Mouse (Mus musculus) neural tube, embryonic 15.5 days (tissue): ENCODE data around the gene Itpka. TPM values are rescaled to one million over a fixed set of nuclear protein-coding genes. Genes with fewer than 3 reads are reported as not detected.

ENCODE experiments used
- ATAC-seq: fragments of 200-750 bp; cut with Nextera tagmentation; 2 replicates; pipeline ENCODE4 v1.8.0; 2017; ENCODE audit warnings: mild to moderate bottlenecking, moderate TSS enrichment, moderate library complexity; ENCODE audit not compliant: low FRiP score
- H3K27ac ChIP-seq: fragments of 300-500 bp; sonication (generic); replicated peaks from 2 replicates; pipeline ENCODE4 v1.5.1; 2015; ENCODE audit warnings: mild to moderate bottlenecking, inconsistent platforms
- H3K27me3 ChIP-seq: fragments of 300-500 bp; sonication (generic); replicated peaks from 2 replicates; pipeline ENCODE4 v1.6.1; 2015; ENCODE audit warnings: inconsistent platforms
- H3K36me3 ChIP-seq: fragments of 300-500 bp; sonication (generic); 2 replicates; pipeline ENCODE4 v1.6.1; 2015; ENCODE audit warnings: inconsistent platforms
- H3K4me1 ChIP-seq: fragments of 300-500 bp; sonication (generic); 2 replicates; pipeline ENCODE4 v1.6.1; 2015; ENCODE audit warnings: inconsistent platforms
- H3K4me2 ChIP-seq: fragments of 300-500 bp; sonication (generic); 2 replicates; pipeline ENCODE4 v1.6.1; 2015; ENCODE audit warnings: inconsistent platforms, mild to moderate bottlenecking, moderate library complexity
- H3K4me3 ChIP-seq: fragments of 300-500 bp; sonication (generic); replicated peaks from 2 replicates; pipeline ENCODE4 v1.5.1; 2015; ENCODE audit warnings: mild to moderate bottlenecking, inconsistent platforms
- H3K9ac ChIP-seq: fragments of 300-500 bp; sonication (generic); replicated peaks from 2 replicates; pipeline ENCODE4 v1.6.1; 2015; ENCODE audit warnings: mild to moderate bottlenecking, inconsistent platforms
- H3K9me3 ChIP-seq: fragments of 300-500 bp; sonication (generic); replicated peaks from 2 replicates; pipeline ENCODE4 v1.6.1; 2016; ENCODE audit warnings: inconsistent platforms
- whole genome bisulfite sequencing: fragments of 180-500 bp; shearing (Covaris S2); methylation state at CpG from one replicate; pipeline ENCODE4 v1.1.7; 2015; ENCODE audit warnings: mixed read lengths; 5-methylcytosine and 5-hydroxymethylcytosine counted together
- polyA plus RNA-seq: library from polyadenylated mRNA; unstranded; fragments of >200 nt; fragmentation: Nextera tagmentation; extraction: Ambion mirVana; gene quantifications from 2 replicates; pipeline ENCODE4 v1.2.1, GENCODE M21; 2015

Gene Itpka
- polyA plus RNA-seq, 1 experiment from 2014 or later = 0.24 TPM

DNA sequence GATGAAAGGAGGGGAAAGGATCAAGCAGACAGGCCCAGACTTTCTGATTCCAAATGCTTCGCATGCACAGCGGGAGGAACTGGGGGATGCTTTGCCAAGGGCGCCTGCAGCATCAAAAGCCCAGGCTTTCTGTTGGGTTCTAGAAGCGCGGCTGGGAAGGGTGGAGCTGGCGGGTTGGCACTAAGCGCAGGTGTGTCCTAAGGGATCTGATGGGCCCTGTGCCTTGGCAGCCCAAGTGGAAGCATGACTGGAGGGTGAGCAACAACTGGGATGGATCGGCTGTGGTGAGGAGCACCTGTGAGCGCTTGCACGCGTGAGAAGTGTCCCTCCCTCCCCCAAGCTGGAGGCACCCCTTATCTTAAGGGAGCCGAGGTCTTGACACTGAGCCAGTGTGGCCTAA is 5.0 kb upstream of the Itpka start:
- 21% methylated on average over 12 of the region's 12 CpGs for WGBS
- H3K4me2 ChIP-seq = no peak overlapping the region

DNA sequence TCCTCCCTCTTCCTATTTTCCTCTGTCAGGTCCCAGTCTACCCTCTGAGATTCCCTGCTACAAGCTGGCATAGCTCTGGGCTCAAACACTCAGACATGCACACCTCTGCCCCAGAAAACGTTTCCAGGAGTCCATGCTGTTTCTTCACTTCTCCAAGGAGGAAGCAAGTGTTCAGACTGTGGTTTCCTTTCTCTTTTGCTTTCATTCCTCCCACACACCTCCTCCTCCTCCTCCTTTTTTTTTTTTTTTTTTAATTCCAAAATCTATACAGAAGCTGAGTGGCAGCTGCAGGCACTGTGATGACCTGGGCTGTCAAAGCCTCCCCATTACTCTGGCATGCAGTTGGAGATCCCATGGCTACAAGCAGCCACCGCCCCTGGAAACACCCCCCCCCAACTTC is 1.6 kb upstream of the Itpka start:
- peaks cover 55% of the 10 kb centered on the region for H3K27me3 ChIP-seq
- no peak for ATAC-seq
- no peak overlapping the region for H3K27ac ChIP-seq
- WGBS = 15% methylated on average over 2 of the region's 2 CpGs
- H3K4me1 ChIP-seq = peaks cover 40% of the 10 kb centered on the region
- no peaks in the 10 kb centered on the region for H3K9me3 ChIP-seq
- H3K4me3 ChIP-seq = no peak overlapping the region
- H3K36me3 ChIP-seq = peaks cover 4% of the 10 kb centered on the region; the same call in 1 of the 2 replicates
- no peak overlapping the region for H3K9ac ChIP-seq
- H3K4me2 ChIP-seq = no peak overlapping the region

More for the DNA sequence above, 5.0 kb upstream of the Itpka start:
- no peak overlapping the region for H3K27ac ChIP-seq
- no peak for ATAC-seq
- no peaks in the 10 kb centered on the region for H3K9me3 ChIP-seq
- H3K27me3 ChIP-seq = peaks cover 24% of the 10 kb centered on the region
- H3K4me3 ChIP-seq = no peak overlapping the region
- H3K9ac ChIP-seq = no peak overlapping the region
- H3K4me1 ChIP-seq = peaks cover 11% of the 10 kb centered on the region
- H3K36me3 ChIP-seq = peaks cover 34% of the 10 kb centered on the region

DNA sequence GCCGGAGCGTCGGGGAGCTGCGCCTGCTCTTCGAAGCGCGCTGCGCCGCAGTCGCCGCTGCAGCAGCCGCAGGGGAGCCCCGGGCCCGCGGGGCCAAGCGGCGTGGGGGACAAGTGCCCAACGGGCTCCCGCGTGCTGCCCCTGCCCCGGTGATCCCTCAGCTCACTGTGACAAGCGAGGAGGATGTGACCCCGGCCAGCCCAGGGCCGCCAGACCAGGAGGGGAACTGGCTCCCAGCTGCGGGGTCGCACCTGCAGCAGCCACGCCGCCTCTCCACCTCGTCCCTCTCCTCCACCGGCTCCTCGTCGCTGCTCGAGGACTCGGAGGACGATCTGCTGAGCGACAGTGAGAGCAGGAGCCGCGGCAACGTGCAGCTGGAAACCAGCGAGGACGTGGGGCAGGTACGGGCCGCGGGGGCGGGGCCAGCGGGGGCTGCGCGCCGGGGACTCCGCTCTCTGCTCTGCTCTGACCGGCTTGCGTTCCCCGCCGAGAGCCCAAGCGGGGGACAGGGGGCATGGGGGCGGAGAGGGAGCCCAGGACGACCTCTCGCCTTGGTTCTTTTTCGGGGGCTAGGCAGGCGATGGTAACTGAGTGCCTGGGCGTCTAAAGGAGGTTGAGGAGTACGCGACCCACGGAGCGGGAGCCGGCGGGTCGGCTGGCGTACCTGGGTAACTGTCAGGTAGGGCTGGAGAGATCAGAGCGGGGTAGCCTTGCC is 481 bp downstream of the Itpka start:
- peak; percentile 40 for ATAC-seq
- under 1% methylated on average over 68 of the region's 70 CpGs for WGBS
- Histone ChIP-seq H3K9ac (peak overlapping the region; percentile 51), H3K4me3 (peak overlapping the region; percentile 60), H3K4me2 (peak overlapping the region; percentile 97), H3K9me3 (no peaks in the 10 kb centered on the region), H3K27ac (no peak overlapping the region), H3K36me3 (no peaks in the 10 kb centered on the region), H3K27me3 (peaks cover 52% of the 10 kb centered on the region), H3K4me1 (peaks cover 40% of the 10 kb centered on the region)

DNA sequence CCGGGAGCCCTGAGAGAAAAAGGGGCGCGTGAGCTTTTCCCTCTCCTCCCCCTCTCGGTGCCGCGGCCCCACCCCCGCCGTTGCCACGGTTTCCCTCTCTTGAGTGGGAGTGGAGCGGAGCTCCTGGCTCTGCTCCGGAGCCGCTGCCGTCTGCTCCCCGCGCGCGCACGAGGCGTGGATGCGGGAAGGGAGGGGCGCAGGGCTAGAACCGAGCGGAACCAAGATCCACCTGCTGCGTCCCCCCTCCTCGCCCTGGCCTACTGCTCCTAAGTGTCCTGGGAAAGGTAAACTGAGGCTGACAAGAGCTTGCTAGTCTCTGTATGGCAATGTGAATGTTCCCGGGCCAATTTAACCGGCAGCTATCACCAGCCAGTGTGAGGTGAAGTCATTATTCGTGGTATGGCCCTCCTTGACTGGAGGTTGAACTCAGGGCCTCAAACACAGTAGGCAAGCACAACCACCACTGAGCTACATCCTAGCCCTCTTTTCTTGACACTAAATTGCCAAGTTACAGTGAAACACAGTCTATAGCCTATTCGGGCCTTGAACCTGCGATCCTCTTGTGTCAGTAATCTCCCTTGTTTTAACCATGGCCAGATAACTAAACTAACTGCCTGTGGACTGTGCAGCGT is 1.2 kb downstream of the Itpka start:
- WGBS = 7% methylated on average over 30 of the region's 31 CpGs
- ATAC-seq = no peak
- H3K36me3 ChIP-seq = no peaks in the 10 kb centered on the region
- H3K4me1 ChIP-seq = peaks cover 40% of the 10 kb centered on the region
- peak overlapping the region; percentile 97 for H3K4me2 ChIP-seq
- H3K9ac ChIP-seq = peak overlapping the region; percentile 51; the same call in 1 of the 2 replicates
- no peak overlapping the region for H3K27ac ChIP-seq
- H3K9me3 ChIP-seq = no peaks in the 10 kb centered on the region
- H3K4me3 ChIP-seq = peak overlapping the region; percentile 60
- peaks cover 52% of the 10 kb centered on the region for H3K27me3 ChIP-seq

DNA sequence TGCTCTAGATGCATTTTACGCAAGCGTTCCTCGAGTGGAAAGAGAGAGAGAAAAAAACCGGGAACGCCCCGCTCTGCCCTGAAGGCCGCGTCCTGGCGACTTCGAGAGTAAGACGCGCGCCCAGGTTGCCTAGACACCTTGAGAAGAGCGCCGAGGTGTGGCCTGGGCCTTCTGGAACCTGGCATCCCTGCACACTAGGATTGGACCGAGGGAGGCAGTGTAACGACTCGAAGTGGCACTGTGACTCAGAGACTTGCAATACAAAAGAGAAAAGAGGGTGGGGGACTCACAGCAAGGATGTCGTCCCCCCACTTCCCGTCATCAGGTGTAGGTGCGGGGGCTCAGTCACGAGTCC is 1.6 kb downstream of the Itpka start:
- Histone ChIP-seq H3K36me3 (no peaks in the 10 kb centered on the region), H3K27ac (no peak overlapping the region), H3K4me2 (peak overlapping the region; percentile 43), H3K9me3 (no peaks in the 10 kb centered on the region), H3K9ac (no peak overlapping the region), H3K4me1 (peaks cover 40% of the 10 kb centered on the region), H3K4me3 (peak overlapping the region; percentile 9; the same call in 1 of the 2 replicates), H3K27me3 (peaks cover 52% of the 10 kb centered on the region)
- no peak for ATAC-seq
- 9% methylated on average over 22 of the region's 22 CpGs for WGBS

DNA sequence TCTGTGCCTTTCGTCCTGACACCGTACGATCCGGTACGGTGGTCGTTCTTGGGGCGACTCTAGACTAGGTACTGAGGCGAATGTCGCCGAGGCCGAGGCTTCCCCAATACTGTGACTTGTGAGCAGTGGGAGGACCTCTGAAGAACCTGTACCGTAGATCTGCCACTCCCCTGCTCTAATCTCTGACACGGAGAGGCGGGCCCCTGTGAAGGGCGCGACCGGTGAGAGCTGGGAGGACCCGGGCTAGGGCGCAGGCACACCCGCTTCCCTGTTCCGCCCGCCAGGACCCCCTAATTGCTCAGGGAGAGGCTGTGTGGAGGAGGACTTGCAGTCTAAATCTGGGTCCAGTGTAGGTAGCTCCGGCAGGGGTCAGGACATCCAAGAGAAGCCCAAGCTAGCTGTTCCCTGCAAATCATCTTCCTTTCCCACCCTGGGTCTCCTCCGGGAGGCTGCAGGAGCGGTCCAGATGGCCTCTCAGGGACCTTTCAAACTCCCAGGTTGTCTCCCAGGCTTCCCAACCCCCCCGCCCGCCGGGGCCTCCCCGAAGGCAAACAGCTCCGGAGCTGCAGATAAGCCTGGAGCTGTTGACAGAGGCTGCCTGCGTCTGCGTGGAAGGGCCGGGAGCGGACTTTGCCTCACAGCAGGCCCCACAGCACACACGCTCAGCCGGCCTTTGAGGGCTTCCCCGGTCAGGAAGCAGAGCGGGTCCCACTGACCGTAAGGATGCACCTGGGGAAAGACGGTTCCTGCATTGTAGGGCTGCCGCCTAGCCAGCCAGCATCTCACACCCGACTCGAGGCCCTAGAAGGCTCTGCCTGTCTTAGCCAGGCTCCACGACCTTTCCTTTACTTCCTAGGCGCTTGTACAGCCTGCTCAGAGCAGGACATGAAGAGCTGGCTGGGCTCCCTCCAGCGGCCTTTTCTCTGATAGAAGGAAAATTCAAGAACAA is 2.3 kb downstream of the Itpka start:
- 0 out of 2 replicates have a peak overlapping the region, but pooled peaks have one; percentile 10 for H3K9ac ChIP-seq
- no peaks in the 10 kb centered on the region for H3K36me3 ChIP-seq
- ATAC-seq = no peak
- H3K27me3 ChIP-seq = peaks cover 54% of the 10 kb centered on the region
- peak overlapping the region; percentile 43 for H3K4me2 ChIP-seq
- H3K27ac ChIP-seq = no peak overlapping the region
- peaks cover 40% of the 10 kb centered on the region for H3K4me1 ChIP-seq
- peak overlapping the region; percentile 9; the same call in 1 of the 2 replicates for H3K4me3 ChIP-seq
- no peaks in the 10 kb centered on the region for H3K9me3 ChIP-seq
- 3% methylated on average over 46 of the region's 46 CpGs for WGBS

DNA sequence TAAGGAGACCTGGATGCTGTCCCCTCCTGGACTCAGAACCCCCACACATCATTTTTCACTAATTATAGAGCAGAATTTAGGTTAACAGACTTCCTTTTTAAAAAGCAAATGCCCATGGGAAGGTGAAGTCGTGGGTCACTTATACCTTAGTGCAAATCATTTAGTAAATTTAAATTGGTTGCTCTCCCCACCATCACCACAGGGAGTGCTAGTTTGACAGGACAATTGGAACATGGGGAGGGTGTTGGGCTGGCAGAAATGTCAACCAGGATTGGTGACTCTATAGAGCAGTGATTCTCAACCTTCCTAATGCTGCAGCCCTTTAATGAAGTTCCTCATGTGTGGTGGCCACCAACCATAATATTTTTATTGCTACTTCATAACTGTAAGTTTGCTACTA is 3.1 kb downstream of the Itpka start:
- no peaks in the 10 kb centered on the region for H3K9me3 ChIP-seq
- ATAC-seq = no peak
- H3K27ac ChIP-seq = no peak overlapping the region
- H3K36me3 ChIP-seq = no peaks in the 10 kb centered on the region
- no peak overlapping the region for H3K4me3 ChIP-seq
- no peak overlapping the region for H3K4me2 ChIP-seq
- H3K27me3 ChIP-seq = peaks cover 59% of the 10 kb centered on the region
- H3K4me1 ChIP-seq = peaks cover 40% of the 10 kb centered on the region
- 14% methylated on average over 1 of the region's 1 CpGs for WGBS
- no peak overlapping the region for H3K9ac ChIP-seq

DNA sequence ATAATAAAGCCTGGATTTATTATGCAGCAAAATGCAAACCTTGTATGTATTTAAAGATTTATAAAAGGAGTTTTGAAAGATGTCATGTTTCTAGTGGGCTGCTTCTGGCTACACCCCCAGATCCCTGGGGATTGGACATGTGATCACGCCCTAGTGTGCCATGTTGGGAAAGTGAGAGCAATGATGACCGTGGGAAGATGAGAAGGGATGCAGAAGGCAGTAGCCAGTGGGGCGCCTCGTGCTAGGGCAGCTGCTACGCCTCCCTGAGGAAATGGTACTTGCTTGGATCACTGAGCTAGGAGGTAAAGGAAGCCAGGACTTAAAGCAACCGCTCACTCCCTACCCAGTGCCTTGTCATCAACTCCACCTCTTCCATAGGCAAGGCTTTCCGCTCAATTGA is 5.4 kb downstream of the Itpka start:
- Histone ChIP-seq H3K27me3 (peaks cover 43% of the 10 kb centered on the region), H3K4me3 (no peak overlapping the region), H3K4me2 (no peak overlapping the region), H3K27ac (no peak overlapping the region), H3K36me3 (no peaks in the 10 kb centered on the region), H3K4me1 (peaks cover 25% of the 10 kb centered on the region), H3K9ac (no peak overlapping the region), H3K9me3 (no peaks in the 10 kb centered on the region)
- WGBS = 72% methylated on average over 7 of the region's 7 CpGs
- ATAC-seq = no peak

DNA sequence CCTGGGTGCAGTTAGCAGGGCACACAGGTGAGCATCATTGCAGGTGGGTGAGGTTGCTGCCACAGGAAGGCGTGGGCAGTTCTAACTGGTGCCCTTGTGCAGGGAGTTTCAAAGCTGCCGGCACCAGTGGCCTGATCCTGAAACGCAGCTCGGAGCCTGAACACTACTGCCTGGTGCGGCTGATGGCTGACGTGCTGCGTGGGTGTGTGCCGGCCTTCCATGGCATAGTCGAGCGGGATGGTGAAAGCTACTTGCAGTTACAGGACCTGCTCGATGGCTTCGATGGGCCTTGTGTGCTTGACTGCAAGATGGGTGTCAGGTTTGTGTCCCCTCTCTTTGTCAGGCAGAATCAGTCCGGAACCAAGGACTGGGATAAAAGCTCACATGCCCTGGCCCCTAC is 7.1 kb downstream of the Itpka start:
- Histone ChIP-seq H3K27me3 (peaks cover 35% of the 10 kb centered on the region), H3K36me3 (no peaks in the 10 kb centered on the region), H3K4me2 (no peak overlapping the region), H3K4me1 (peaks cover 8% of the 10 kb centered on the region), H3K9ac (no peak overlapping the region), H3K27ac (no peak overlapping the region), H3K4me3 (no peak overlapping the region), H3K9me3 (no peaks in the 10 kb centered on the region)
- 74% methylated on average over 13 of the region's 13 CpGs for WGBS
- ATAC-seq = no peak

DNA sequence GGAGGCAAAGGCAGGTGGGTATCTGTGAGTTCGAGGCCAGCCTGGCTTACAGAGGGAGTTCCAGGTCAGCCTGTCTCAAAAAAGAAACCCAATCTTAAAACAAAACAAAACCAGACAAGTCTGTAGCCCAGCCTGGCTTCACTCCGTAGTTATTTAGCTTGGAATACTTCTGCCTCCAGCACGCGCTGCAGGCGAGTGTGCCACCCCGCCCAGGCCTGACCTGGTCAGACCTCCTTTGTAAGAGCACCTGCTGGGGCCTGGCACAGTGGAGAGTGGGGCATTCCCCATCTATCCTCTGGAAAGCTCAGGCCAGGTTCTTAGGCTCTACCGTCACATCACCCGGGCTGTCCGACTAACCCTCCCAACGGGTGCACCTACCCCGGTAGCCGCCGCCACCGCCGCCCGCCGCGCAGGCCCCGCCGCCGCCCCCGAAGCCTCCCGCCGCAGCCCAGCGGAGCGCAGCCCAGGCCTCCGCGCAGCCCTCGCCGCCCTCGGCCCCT is 15.5 kb downstream of the Itpka start:
- Histone ChIP-seq H3K9ac (peak overlapping the region; percentile 57), H3K4me1 (peaks cover 15% of the 10 kb centered on the region), H3K27me3 (peaks cover 68% of the 10 kb centered on the region), H3K36me3 (peaks cover 1% of the 10 kb centered on the region; the same call in 1 of the 2 replicates), H3K27ac (no peak overlapping the region), H3K9me3 (no peaks in the 10 kb centered on the region), H3K4me2 (peak overlapping the region; percentile 99), H3K4me3 (peak overlapping the region; percentile 64)
- WGBS = 4% methylated on average over 27 of the region's 31 CpGs
- peak; percentile 62 for ATAC-seq

DNA sequence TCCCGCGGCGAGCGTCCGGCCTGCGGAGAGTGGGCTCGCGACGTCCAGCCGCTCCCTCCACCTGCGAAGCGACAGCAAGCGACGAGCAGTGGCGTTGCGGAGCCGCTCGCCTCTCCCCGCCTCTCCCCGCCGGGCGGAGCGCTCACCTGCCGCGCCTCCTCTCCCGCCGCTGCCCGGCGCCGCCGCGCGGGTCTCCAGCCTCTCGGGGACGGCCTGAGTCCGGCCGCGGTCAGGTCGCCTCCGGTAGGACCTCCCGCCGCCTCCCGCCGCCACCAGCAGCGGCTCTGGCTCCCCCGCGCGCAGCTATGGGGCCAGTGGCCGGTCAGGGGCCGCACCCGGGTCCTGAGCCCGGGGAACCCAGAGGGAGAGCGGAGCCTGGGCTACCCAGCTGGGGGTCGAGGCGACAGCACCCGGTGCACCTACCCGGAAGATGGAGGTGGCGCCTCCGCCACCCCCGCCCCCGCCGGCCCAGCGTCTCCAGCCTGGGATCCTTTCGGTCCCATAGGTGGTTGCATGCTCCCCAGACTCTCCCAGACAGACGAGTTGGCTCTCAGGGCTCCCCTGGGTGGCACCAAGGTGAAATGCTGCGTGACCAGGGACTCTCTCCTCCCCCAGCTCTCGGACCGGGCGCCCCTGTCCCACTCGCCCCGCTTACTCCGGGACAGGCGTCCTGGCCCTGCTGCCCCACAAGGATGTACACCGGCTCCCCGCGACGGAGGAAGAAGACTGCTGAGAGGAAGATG is 16.1 kb downstream of the Itpka start:
- peak; percentile 32 for ATAC-seq
- WGBS = 1% methylated on average over 62 of the region's 77 CpGs
- H3K4me1 ChIP-seq = peaks cover 15% of the 10 kb centered on the region
- no peak overlapping the region for H3K27ac ChIP-seq
- H3K4me2 ChIP-seq = peak overlapping the region; percentile 99
- no peaks in the 10 kb centered on the region for H3K9me3 ChIP-seq
- H3K9ac ChIP-seq = peak overlapping the region; percentile 57
- H3K27me3 ChIP-seq = peaks cover 62% of the 10 kb centered on the region
- peaks cover 2% of the 10 kb centered on the region; the same call in 1 of the 2 replicates for H3K36me3 ChIP-seq
- H3K4me3 ChIP-seq = peak overlapping the region; percentile 64
